Mouse (Mus musculus) adrenal gland (tissue): ENCODE results near the gene Asap2.

Experiments
- intact Hi-C: fragments of 180-260 bp; cut with DNase I; formaldehyde crosslinking; loops from one replicate; pipeline ENCODE4 v1.15.1; 2025

Gene Asap2

GRCm38 (mm10) chr12:21132537-21132936 lies 142.3 kb downstream of the Asap2 start:
- intact Hi-C loops: loop anchor here (10.0 kb wide), 1 partner anchor 92 kb away; no protein-coding TSS in a partner anchor

GRCm38 (mm10) chr12:21133031-21133430 lies 142.8 kb downstream of the Asap2 start:
- intact Hi-C loops: loop anchor here (10.0 kb wide), 1 partner anchor 92 kb away; no protein-coding TSS in a partner anchor

- intact Hi-C loops: loop anchor here (10.0 kb wide), 1 partner anchor 91 kb away; no protein-coding TSS in a partner anchor
Measured at GRCm38 (mm10) chr12:21133972-21134859, 144.0 kb downstream of the Asap2 start.

- intact Hi-C loops: loop anchor here (10.0 kb wide), 1 partner anchor 89 kb away; no protein-coding TSS in a partner anchor
Measured at GRCm38 (mm10) chr12:21135651-21136461, 145.6 kb downstream of the Asap2 start.

- intact Hi-C loops: loop anchor here (10.0 kb wide), 1 partner anchor 88 kb away; no protein-coding TSS in a partner anchor
Measured at GRCm38 (mm10) chr12:21136462-21136751, 146.1 kb downstream of the Asap2 start.

GRCm38 (mm10) chr12:21139560-21139959 lies 149.3 kb downstream of the Asap2 start:
- intact Hi-C loops: loop anchor here (10.0 kb wide), 1 partner anchor 85 kb away; no protein-coding TSS in a partner anchor

- intact Hi-C loops: no loop called here
Measured at GRCm38 (mm10) chr12:21140153-21140552, 149.9 kb downstream of the Asap2 start.

- intact Hi-C loops: no loop called here
Measured at GRCm38 (mm10) chr12:21140741-21141308, 150.6 kb downstream of the Asap2 start.

- intact Hi-C loops: no loop called here
Measured at GRCm38 (mm10) chr12:21141691-21142300, 151.5 kb downstream of the Asap2 start.

GRCm38 (mm10) chr12:21142489-21143254 lies 152.4 kb downstream of the Asap2 start:
- intact Hi-C loops: no loop called here

GRCm38 (mm10) chr12:21144602-21145001 lies 154.3 kb downstream of the Asap2 start:
- intact Hi-C loops: no loop called here

- intact Hi-C loops: no loop called here
Measured at GRCm38 (mm10) chr12:21145050-21145449, 154.8 kb downstream of the Asap2 start.

GRCm38 (mm10) chr12:21146826-21147225 lies 156.6 kb downstream of the Asap2 start:
- intact Hi-C loops: no loop called here

GRCm38 (mm10) chr12:21153279-21153707 lies 163.0 kb downstream of the Asap2 start:
- intact Hi-C loops: no loop called here

GRCm38 (mm10) chr12:21155062-21155461 lies 164.8 kb downstream of the Asap2 start:
- intact Hi-C loops: no loop called here

- intact Hi-C loops: no loop called here
Measured at GRCm38 (mm10) chr12:21159304-21159703, 169.0 kb downstream of the Asap2 start.

GRCm38 (mm10) chr12:21160327-21160828 lies 170.1 kb downstream of the Asap2 start:
- intact Hi-C loops: no loop called here

GRCm38 (mm10) chr12:21161841-21162240 lies 171.6 kb downstream of the Asap2 start:
- intact Hi-C loops: no loop called here

GRCm38 (mm10) chr12:21163706-21164105 lies 173.4 kb downstream of the Asap2 start:
- intact Hi-C loops: no loop called here

- intact Hi-C loops: no loop called here
Measured at GRCm38 (mm10) chr12:21164251-21164650, 174.0 kb downstream of the Asap2 start.
